Mouse (Mus musculus): ENCODE measurements around the gene Slc22a19. TPM values are rescaled to one million over a fixed set of nuclear protein-coding genes. Genes with fewer than 3 reads are reported as not detected.

Slc22a19 gene
- not detected for total RNA-seq (2023)

GRCm38 (mm10) chr19:7711148-7711547, at the start of gene Slc22a19:
TSS of gene Slc22a19 (minus strand) at chr19:7711310.

Other genes starting within 250 kb of the Slc22a19 start
- 10 to 100 TPM; 57.4 to 63.0 TPM for gene Rtn3, start 228.0 kb downstream of the Slc22a19 start, total RNA-seq (2023)
- gene Atl3, start 217.3 kb downstream of the Slc22a19 start, total RNA-seq (2023) = 10 to 100 TPM; 55.9 to 56.4 TPM
- 10 to 100 TPM; 12.5 to 12.9 TPM for gene Pla2g16, start 153.9 kb downstream of the Slc22a19 start, total RNA-seq (2023)
- gene Lgals12, start 104.1 kb downstream of the Slc22a19 start, total RNA-seq (2023) = not detected
- gene Hrasls5, start 98.8 kb downstream of the Slc22a19 start, total RNA-seq (2023) = not detected
- gene Slc22a26, start 91.4 kb upstream of the Slc22a19 start, total RNA-seq (2023) = not detected